Mouse (Mus musculus) kidney, adult 2 months (tissue): ENCODE measurements around the gene Slc9b2.

Source experiments
- CTCF ChIP-seq: fragments of 200-500 bp; conservative IDR thresholded peaks from 2 replicates; pipeline ENCODE4 v1.5.1; 2011; ENCODE audit warnings: low read depth, mild to moderate bottlenecking, control low read depth, low read length, moderate library complexity, mixed read lengths; ENCODE audit not compliant: insufficient read depth, insufficient read length
- POLR2A ChIP-seq: fragments of 200-500 bp; IDR thresholded peaks from one replicate; pipeline ENCODE4 v1.6.1; 2011; ENCODE audit warnings: low read depth, low read length, control low read depth

DNA sequence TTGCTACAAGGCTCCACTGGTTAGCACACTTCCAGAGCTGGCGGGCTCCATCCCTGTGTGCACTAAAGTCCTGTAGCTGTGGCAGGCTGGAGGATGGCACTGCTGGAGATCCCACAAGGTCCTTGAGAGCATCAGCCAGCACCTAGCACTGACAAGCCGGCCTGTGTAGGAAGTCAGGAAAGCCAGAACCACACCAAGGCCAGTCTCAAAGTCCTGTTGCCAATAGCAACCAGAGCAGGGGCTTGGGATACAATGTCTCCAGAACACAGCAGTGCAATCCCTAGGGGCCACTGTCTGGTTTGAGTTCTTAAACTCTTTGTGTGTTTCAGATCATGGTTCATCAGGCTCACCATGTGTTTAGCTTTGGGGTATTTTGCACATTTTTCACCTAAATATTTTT, 7.3 kb downstream of the Slc9b2 start:
- no peak for TF ChIP-seq POLR2A
- TF ChIP-seq CTCF: no peak
